Mouse (Mus musculus): ENCODE measurements around the gene Map1lc3b.

The Map1lc3b gene

GRCm38 (mm10) chr8:121607661-121608060 lies 17.5 kb downstream of the Map1lc3b start:
- no peak for DNase-seq (ENCODE audit: low spot score in 2 of 2)

GRCm38 (mm10) chr8:121609251-121609650 lies 19.1 kb downstream of the Map1lc3b start:
- no peak for DNase-seq (ENCODE audit: low spot score in 2 of 2)

- DNase-seq (ENCODE audit: low spot score in 2 of 2), result no peak
These were observed 19.8 kb downstream of the Map1lc3b start for GRCm38 (mm10) chr8:121609916-121610315.

GRCm38 (mm10) chr8:121613419-121613818 lies 23.3 kb downstream of the Map1lc3b start:
- no peak for DNase-seq (ENCODE audit: low spot score in 2 of 2)

- no peak for DNase-seq (ENCODE audit: low spot score in 2 of 2)
These were observed 29.3 kb downstream of the Map1lc3b start for GRCm38 (mm10) chr8:121619401-121619995.

- no peak for DNase-seq (ENCODE audit: low spot score in 2 of 2)
These were observed 30.8 kb downstream of the Map1lc3b start for GRCm38 (mm10) chr8:121620801-121621516.

- no peak for DNase-seq (ENCODE audit: low spot score in 2 of 2)
These were observed 31.7 kb downstream of the Map1lc3b start for GRCm38 (mm10) chr8:121621879-121622278.

GRCm38 (mm10) chr8:121623043-121623442 lies 32.9 kb downstream of the Map1lc3b start:
- DNase-seq (ENCODE audit: low spot score in 2 of 2), result no peak

GRCm38 (mm10) chr8:121628681-121629080 lies 38.5 kb downstream of the Map1lc3b start:
- DNase-seq (ENCODE audit: low spot score in 2 of 2), result no peak

- DNase-seq (ENCODE audit: low spot score in 2 of 2), result no peak
These were observed 41.5 kb downstream of the Map1lc3b start for GRCm38 (mm10) chr8:121631645-121632071.

- no peak for DNase-seq (ENCODE audit: low spot score in 2 of 2)
These were observed 42.2 kb downstream of the Map1lc3b start for GRCm38 (mm10) chr8:121632401-121632800.

- DNase-seq (ENCODE audit: low spot score in 2 of 2), result no peak
These were observed 45.4 kb downstream of the Map1lc3b start for GRCm38 (mm10) chr8:121635534-121635933.

GRCm38 (mm10) chr8:121636180-121636579 lies 46.0 kb downstream of the Map1lc3b start:
- DNase-seq (ENCODE audit: low spot score in 2 of 2), result no peak

GRCm38 (mm10) chr8:121642804-121643203 lies 52.6 kb downstream of the Map1lc3b start:
- DNase-seq (ENCODE audit: low spot score in 2 of 2), result no peak

GRCm38 (mm10) chr8:121643384-121643783 lies 53.2 kb downstream of the Map1lc3b start:
- DNase-seq (ENCODE audit: low spot score in 2 of 2), result no peak

- DNase-seq (ENCODE audit: low spot score in 2 of 2), result no peak
These were observed 57.5 kb downstream of the Map1lc3b start for GRCm38 (mm10) chr8:121647511-121648215.
